Mouse (Mus musculus): Measurements from ENCODE around the gene N4bp1. TPM values are rescaled to one million over a fixed set of nuclear protein-coding genes. Genes with fewer than 3 reads are reported as not detected.

N4bp1 gene
- polyA plus RNA-seq, 1 experiment from 2014 or later, result 2.8 TPM

DNA sequence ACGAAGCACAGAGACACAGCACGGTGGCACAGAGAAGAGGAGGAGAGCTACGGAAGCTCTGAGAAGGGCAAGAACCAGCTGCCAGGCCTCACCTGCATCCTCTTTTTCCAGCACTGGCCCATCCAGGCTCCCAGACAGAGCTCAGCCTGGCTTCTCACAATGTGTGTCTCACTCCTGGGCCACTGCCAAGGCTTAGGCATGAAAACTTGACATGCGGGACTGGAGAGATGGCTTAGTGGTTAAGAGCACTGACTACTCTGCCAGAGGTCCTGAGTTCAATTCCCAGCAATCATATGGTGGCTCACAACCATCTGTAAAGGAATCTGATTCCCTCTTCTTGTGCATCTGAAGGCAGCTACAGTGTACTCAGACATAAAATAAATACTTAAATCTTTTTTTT is 34.2 kb upstream of the N4bp1 start:
- no peak overlapping the region for H3K27ac ChIP-seq
- no peak overlapping the region for H3K4me2 ChIP-seq
- DNase-seq (no peak), ATAC-seq (ENCODE audit: low read depth) (no peak)
- no peak overlapping the region for H3K4me3 ChIP-seq (replicated peaks)
- no peaks in the 10 kb centered on the region for H3K36me3 ChIP-seq
- WGBS (ENCODE audit: insufficient replicate concordance), result 66% methylated on average over 4 of the region's 4 CpGs
- 0 out of 2 replicates have a peak, but pooled peaks cover 8% of the 10 kb centered on the region for H3K27me3 ChIP-seq
- no peaks in the 10 kb centered on the region for H3K9me3 ChIP-seq (replicated peaks)
- H3K9ac ChIP-seq, result no peak overlapping the region
- H3K4me1 ChIP-seq (replicated peaks), result no peaks in the 10 kb centered on the region

DNA sequence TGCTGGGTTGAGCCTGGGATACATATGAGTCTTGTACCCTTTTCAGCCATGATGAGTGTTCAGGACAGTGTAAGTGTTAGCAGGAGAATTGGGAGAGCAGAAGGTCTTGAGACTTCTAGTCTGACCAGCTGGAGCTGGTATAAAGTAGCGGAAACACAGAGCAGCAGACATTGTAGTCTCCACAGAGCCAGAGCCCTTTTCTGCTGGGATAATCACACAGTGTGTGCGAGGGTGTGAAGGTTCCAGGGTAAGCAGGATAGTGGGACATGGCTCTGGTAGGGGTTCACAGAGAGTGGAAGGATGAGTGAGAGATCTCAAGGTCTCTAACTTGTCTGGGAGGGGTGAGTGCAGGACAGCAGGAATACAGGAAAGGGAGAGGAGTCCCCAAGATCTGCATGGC is 33.0 kb upstream of the N4bp1 start:
- no peak for ATAC-seq (ENCODE audit: low read depth)
- H3K4me1 ChIP-seq (replicated peaks), result no peaks in the 10 kb centered on the region
- H3K4me3 ChIP-seq (replicated peaks), result no peak overlapping the region
- 68% methylated on average over 2 of the region's 2 CpGs for WGBS (ENCODE audit: insufficient replicate concordance)
- no peaks in the 10 kb centered on the region for H3K36me3 ChIP-seq
- no peaks in the 10 kb centered on the region for H3K9me3 ChIP-seq (replicated peaks)
- H3K27ac ChIP-seq, result no peak overlapping the region
- no peak overlapping the region for H3K4me2 ChIP-seq
- H3K9ac ChIP-seq, result no peak overlapping the region
- 0 out of 2 replicates have a peak, but pooled peaks cover 8% of the 10 kb centered on the region for H3K27me3 ChIP-seq
- DNase-seq, result no peak

DNA sequence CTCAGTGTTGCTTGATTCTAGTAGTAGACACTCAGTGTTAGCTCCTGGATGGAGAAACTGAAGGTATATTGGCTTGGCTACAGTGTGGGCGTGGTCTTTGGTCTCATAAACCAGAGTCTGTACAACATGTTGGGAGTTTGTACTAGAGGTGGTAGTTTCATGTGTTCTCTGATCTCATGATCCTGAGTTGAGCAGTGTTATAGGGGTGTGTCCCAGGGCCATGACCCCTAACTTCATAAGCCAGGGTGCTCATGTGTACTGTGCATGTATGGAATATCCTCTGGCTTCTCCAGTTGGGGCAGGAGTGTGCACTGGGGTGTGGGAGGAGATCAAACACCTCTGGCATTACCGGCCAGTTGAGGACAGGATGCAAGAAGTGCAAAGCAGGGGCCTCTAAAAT is 32.6 kb upstream of the N4bp1 start:
- Histone ChIP-seq H3K36me3 (no peaks in the 10 kb centered on the region), H3K4me3 (replicated peaks) (no peak overlapping the region), H3K4me1 (replicated peaks) (no peaks in the 10 kb centered on the region), H3K27me3 (0 out of 2 replicates have a peak, but pooled peaks cover 8% of the 10 kb centered on the region), H3K9me3 (replicated peaks) (no peaks in the 10 kb centered on the region), H3K9ac (no peak overlapping the region), H3K4me2 (no peak overlapping the region), H3K27ac (no peak overlapping the region)
- WGBS (ENCODE audit: insufficient replicate concordance), result 49% methylated on average over 2 of the region's 2 CpGs
- ATAC-seq (ENCODE audit: low read depth) (no peak), DNase-seq (no peak)

DNA sequence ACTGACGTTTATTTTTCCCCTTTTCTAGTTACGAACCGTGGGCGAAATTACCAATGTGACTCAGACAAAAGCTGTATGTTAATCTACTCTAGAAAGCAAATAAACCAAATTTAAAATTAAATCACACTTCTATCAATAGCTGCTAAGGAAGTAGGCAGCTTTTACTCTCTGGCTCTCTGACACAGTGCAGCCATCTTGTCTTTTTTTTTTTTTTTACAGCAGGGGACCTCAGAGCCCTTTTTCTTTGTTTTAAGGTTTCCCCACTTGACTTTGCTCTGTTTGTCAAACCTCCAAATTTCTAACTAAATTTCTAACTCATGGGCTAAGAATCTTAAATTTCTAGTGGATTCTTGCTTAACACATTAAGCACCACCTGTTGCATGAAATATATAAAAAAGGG is 31.3 kb upstream of the N4bp1 start:
- Histone ChIP-seq H3K9me3 (replicated peaks) (no peaks in the 10 kb centered on the region), H3K36me3 (no peaks in the 10 kb centered on the region), H3K27me3 (0 out of 2 replicates have a peak, but pooled peaks cover 8% of the 10 kb centered on the region), H3K4me3 (replicated peaks) (no peak overlapping the region), H3K9ac (no peak overlapping the region), H3K4me1 (replicated peaks) (no peaks in the 10 kb centered on the region), H3K27ac (no peak overlapping the region), H3K4me2 (no peak overlapping the region)
- 70% methylated on average over 4 of the region's 4 CpGs for WGBS (ENCODE audit: insufficient replicate concordance)
- ATAC-seq (ENCODE audit: low read depth) (no peak), DNase-seq (no peak)

DNA sequence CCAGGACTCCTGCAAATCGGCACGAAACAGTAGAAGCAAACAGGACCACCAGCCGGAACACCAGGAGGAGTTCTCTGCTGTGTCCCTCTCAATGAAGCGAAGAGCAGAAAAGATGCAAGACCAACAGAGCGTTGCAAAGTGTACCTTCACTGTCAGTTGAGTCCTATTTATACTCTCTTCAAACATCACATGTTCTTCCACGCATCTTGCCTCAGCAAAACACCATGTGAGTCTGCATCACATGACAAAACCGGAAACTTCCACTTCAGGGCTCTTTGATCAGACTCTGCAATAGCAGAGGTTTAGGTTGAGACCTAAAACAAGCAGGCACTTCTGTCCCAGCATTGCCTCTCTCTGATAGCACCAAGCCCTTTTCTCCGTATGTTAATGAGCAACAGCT is 26.1 kb upstream of the N4bp1 start:
- ATAC-seq (ENCODE audit: low read depth) (no peak), DNase-seq (no peak)
- H3K9ac ChIP-seq, result no peak overlapping the region
- H3K27me3 ChIP-seq, result peaks cover 7% of the 10 kb centered on the region
- no peaks in the 10 kb centered on the region for H3K9me3 ChIP-seq (replicated peaks)
- 74% methylated on average over 8 of the region's 8 CpGs for WGBS (ENCODE audit: insufficient replicate concordance)
- no peak overlapping the region for H3K27ac ChIP-seq
- no peaks in the 10 kb centered on the region for H3K4me1 ChIP-seq (replicated peaks)
- H3K4me3 ChIP-seq (replicated peaks), result no peak overlapping the region
- H3K4me2 ChIP-seq, result no peak overlapping the region
- no peaks in the 10 kb centered on the region for H3K36me3 ChIP-seq

DNA sequence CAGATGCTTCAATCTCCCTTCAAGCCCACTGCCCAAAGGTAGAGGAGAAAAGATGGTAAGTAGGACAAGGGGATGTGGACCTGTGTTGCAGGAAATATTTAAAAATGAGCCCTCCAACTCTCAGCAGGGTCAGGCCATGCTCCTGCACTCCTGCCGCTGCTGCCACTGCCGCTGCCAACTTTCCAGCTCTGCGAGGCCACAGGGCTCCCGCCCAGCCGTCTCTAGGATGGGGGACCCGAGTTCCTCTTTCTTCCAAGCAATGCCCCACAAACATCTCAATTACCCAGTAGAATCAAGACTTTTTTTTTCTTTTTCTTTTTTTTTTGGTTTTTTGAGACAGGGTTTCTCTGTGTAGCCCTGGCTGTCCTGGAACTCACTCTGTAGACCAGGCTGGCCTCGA is 25.2 kb upstream of the N4bp1 start:
- H3K4me3 ChIP-seq (replicated peaks), result no peak overlapping the region
- H3K9me3 ChIP-seq (replicated peaks), result no peaks in the 10 kb centered on the region
- H3K4me1 ChIP-seq (replicated peaks), result no peaks in the 10 kb centered on the region
- peaks cover 7% of the 10 kb centered on the region for H3K27me3 ChIP-seq
- no peak overlapping the region for H3K9ac ChIP-seq
- H3K36me3 ChIP-seq, result no peaks in the 10 kb centered on the region
- ATAC-seq (ENCODE audit: low read depth), result no peak
- no peak for DNase-seq
- no peak overlapping the region for H3K4me2 ChIP-seq
- 57% methylated on average over 7 of the region's 7 CpGs for WGBS (ENCODE audit: insufficient replicate concordance)
- no peak overlapping the region for H3K27ac ChIP-seq

DNA sequence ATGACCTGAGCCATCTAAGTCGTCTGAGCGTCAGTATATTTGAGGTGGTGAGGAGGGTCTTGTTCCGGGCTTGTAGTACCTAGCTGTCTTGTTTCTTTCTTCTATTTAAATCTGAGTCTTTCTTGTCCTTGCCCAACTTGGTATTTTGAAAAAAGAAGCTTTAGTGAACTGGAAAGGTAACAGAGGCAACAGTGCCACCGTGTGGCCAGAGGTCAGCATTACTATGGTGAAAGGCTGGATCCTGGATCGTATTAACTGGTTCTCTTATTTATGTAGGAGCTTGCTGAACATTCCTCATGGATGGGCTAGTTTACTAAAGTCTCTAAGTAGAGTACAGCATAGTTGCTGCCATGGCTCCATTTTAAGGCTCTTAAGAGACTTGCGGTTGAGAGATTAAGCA is 23.5 kb upstream of the N4bp1 start:
- H3K4me1 ChIP-seq (replicated peaks), result no peaks in the 10 kb centered on the region
- peaks cover 7% of the 10 kb centered on the region for H3K27me3 ChIP-seq
- H3K36me3 ChIP-seq, result no peaks in the 10 kb centered on the region
- H3K27ac ChIP-seq, result no peak overlapping the region
- DNase-seq (peak; percentile 36), ATAC-seq (ENCODE audit: low read depth) (no peak)
- no peak overlapping the region for H3K4me3 ChIP-seq (replicated peaks)
- 21% methylated on average over 6 of the region's 6 CpGs for WGBS (ENCODE audit: insufficient replicate concordance)
- H3K9ac ChIP-seq, result no peak overlapping the region
- H3K9me3 ChIP-seq (replicated peaks), result no peaks in the 10 kb centered on the region
- H3K4me2 ChIP-seq, result no peak overlapping the region

DNA sequence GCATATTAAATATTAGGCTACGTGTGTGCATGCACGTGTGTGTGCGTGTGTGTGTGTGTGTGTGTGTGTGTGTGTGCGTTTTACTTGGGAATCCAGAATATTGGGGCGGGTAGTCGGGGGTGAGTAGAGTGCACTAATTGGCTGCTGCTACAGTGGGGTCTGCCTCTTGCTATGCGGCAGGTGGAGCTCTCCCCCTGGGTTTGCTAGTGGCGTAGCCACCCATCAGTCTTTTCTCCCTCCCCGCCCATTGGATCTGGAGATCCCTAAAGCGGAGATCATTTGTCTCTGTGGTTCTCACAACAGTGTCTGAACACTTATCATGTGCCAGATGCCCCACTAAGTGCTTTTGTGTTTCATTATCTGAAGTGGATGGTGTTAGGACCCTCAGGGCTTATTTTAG is 19.9 kb upstream of the N4bp1 start:
- no peak overlapping the region for H3K27ac ChIP-seq

DNA sequence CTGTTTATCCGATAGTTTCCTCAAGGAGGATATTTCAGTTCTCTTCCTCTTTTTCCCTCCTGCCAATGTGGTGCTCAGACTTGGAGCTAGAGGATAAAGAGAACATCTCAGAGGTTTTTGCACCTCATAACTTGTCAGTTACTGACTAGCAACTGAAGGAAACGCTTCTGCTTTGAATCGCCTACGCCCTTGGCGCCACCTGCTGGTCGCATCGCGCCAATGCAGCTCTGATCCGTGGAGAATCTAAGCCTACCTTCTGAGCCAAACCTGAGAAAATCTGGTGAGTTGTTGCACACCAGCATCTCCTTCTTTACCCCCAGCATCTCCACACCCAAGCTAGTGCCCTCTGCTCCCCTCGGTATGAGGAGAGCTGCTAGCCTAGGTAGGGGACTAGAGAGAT is 18.0 kb upstream of the N4bp1 start:
- Histone ChIP-seq H3K9ac (no peak overlapping the region), H3K4me1 (replicated peaks) (peaks cover 7% of the 10 kb centered on the region; the same call in 1 of the 2 replicates), H3K4me3 (replicated peaks) (no peak overlapping the region), H3K4me2 (no peak overlapping the region), H3K36me3 (no peaks in the 10 kb centered on the region), H3K9me3 (replicated peaks) (no peaks in the 10 kb centered on the region), H3K27me3 (no peaks in the 10 kb centered on the region), H3K27ac (no peak overlapping the region)
- ATAC-seq (ENCODE audit: low read depth), result no peak
- WGBS (ENCODE audit: insufficient replicate concordance), result 3% methylated on average over 10 of the region's 10 CpGs
- peak; percentile 45 for DNase-seq

More for the DNA sequence above, 19.9 kb upstream of the N4bp1 start:
- Histone ChIP-seq H3K9ac (no peak overlapping the region), H3K9me3 (replicated peaks) (no peaks in the 10 kb centered on the region), H3K36me3 (no peaks in the 10 kb centered on the region), H3K4me1 (replicated peaks) (peaks cover 5% of the 10 kb centered on the region; the same call in 1 of the 2 replicates), H3K4me2 (no peak overlapping the region), H3K27me3 (peaks cover 7% of the 10 kb centered on the region), H3K4me3 (replicated peaks) (no peak overlapping the region)
- ATAC-seq (ENCODE audit: low read depth) (no peak), DNase-seq (no peak)
- WGBS (ENCODE audit: insufficient replicate concordance), result 70% methylated on average over 10 of the region's 10 CpGs

DNA sequence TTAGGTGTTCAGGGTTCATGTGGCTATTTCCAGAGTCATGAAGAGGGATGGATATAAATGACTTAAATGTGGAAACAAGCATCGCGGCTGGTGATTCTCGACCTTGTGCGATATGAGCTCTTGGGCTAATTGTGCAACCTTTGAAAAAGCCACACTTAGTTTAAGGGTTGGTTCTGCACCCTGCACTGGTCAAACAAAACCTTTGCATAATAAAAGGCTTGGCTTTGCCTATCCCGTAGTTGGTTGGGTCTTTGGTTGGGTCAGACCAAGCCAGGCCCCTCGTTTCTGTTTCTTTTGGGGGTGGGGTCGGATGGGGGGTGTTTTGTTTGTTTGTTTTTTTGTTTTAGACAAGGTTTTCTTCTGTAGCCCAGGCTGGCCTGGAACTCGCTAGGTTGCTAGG is 17.6 kb upstream of the N4bp1 start:
- DNase-seq (no peak), ATAC-seq (ENCODE audit: low read depth) (no peak)
- Histone ChIP-seq H3K4me1 (replicated peaks) (peaks cover 11% of the 10 kb centered on the region), H3K4me3 (replicated peaks) (no peak overlapping the region), H3K9ac (no peak overlapping the region), H3K27me3 (no peaks in the 10 kb centered on the region), H3K36me3 (no peaks in the 10 kb centered on the region), H3K9me3 (replicated peaks) (no peaks in the 10 kb centered on the region), H3K4me2 (no peak overlapping the region), H3K27ac (no peak overlapping the region)
- 65% methylated on average over 8 of the region's 8 CpGs for WGBS (ENCODE audit: insufficient replicate concordance)

DNA sequence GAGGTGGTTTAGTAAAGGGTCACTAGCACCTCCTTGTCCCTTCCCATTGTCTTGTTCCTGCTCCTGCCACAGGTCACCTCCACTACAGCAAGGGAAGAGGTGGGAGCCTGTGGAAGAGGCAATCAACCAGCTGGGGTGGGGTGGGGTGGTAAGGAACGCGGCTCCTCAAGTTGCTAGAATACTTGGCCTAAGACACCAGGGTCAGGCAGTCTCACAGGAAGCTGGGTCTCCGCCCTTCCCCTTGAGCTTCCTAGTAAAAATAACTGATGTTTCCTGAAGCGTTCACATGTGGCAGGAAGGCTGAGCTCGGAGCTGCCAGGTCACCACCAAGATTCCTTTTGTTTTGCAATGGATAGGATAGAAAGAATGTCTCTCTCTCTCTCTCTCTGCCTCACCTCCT is 16.9 kb upstream of the N4bp1 start:
- H3K36me3 ChIP-seq, result no peaks in the 10 kb centered on the region
- no peak overlapping the region for H3K4me2 ChIP-seq
- H3K4me1 ChIP-seq (replicated peaks), result peaks cover 17% of the 10 kb centered on the region
- DNase-seq, result no peak
- ATAC-seq (ENCODE audit: low read depth), result no peak
- no peaks in the 10 kb centered on the region for H3K27me3 ChIP-seq
- WGBS (ENCODE audit: insufficient replicate concordance), result 28% methylated on average over 5 of the region's 5 CpGs
- H3K4me3 ChIP-seq (replicated peaks), result no peak overlapping the region
- no peak overlapping the region for H3K9ac ChIP-seq
- no peak overlapping the region for H3K27ac ChIP-seq
- no peaks in the 10 kb centered on the region for H3K9me3 ChIP-seq (replicated peaks)

DNA sequence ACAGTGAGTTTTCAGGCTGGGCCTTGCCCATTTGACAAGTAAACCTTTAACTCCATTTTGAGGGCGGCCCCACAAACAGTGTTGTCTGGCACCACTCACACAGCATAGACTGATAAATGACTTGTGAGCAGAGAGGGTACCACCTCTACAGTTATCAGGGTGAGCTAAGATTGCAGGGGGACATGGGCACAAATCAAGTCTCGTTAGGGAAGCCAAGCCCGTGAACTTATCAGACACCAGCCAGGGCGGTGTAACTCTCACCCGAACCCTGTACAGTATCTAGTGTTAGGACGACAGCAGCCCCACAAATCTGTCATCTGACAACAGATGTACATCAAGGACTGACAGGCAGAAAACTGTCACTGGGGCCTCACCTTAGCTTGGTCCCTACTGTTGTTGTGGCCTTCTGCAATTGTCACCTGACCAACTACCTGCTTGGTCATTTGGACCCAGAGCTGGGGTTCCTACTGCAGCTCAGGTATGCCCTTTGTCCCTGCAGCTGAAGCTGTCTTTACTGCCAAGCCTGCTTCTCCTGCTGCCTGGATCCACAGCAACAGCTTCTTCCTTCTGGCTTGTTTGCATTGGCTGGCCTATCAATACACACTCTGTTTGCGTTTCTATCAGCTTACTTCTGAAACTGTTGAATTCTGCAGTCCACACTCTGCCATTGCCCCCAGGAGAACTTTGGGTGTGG is 12.8 kb upstream of the N4bp1 start:
- peaks cover 16% of the 10 kb centered on the region for H3K4me1 ChIP-seq (replicated peaks)
- H3K27ac ChIP-seq, result no peak overlapping the region
- 12% methylated on average over 7 of the region's 7 CpGs for WGBS (ENCODE audit: insufficient replicate concordance)
- no peaks in the 10 kb centered on the region for H3K36me3 ChIP-seq
- no peaks in the 10 kb centered on the region for H3K9me3 ChIP-seq (replicated peaks)
- no peak overlapping the region for H3K4me3 ChIP-seq (replicated peaks)
- no peak overlapping the region for H3K4me2 ChIP-seq
- no peaks in the 10 kb centered on the region for H3K27me3 ChIP-seq
- H3K9ac ChIP-seq, result no peak overlapping the region
- ATAC-seq (ENCODE audit: low read depth) (peak; percentile 81), DNase-seq (no peak)
